Mouse (Mus musculus) T-cell, adult 66 days (primary cell): ENCODE results near the gene Cldn10. TPM values are rescaled to one million over a fixed set of nuclear protein-coding genes. Genes with fewer than 3 reads are reported as not detected.

Experiments used
- total RNA-seq, 2 experiments: library from RNA; stranded (reverse); gene quantifications; 3 replicates in 1 of 2; 4 replicates in 1 of 2; pipeline ENCODE4 v1.2.4; 2023

Cldn10 gene
- total RNA-seq: 1 to 10 TPM; 2.1 to 3.6 TPM

DNA sequence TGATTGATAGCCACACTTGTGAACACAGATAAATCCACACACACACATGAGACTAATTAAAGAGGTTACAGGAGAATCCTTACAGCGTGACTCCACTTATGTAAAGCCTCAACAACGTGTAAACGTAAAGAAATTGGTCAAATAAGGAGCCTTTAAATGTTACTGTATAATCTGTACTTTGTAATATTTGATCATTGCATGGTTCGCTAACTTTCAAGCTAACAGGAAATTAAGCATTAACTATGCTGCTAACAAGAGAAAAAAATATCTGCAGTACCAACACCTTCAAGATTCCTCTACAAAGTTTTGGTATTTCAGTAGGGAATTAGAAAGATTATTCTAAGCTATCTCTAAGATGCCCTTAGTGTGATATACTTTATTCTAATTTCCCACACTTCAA, at the start of gene Cldn10:
Cldn10 (plus strand) TSS at position 288 of the 400 bp plus-strand sequence.

Other genes starting within 250 kb of the Cldn10 start
- gene Abcc4, start 81.7 kb upstream of the Cldn10 start, total RNA-seq: 10 to 100 TPM; 24.8 to 29.3 TPM
- 10 to 100 TPM; 69.3 to 87.5 TPM for gene Dzip1, start 137.6 kb downstream of the Cldn10 start, total RNA-seq
- gene Dnajc3, start 150.1 kb downstream of the Cldn10 start, total RNA-seq: 10 to 100 TPM; 60.8 to 66.5 TPM